Mouse (Mus musculus) T-cell, adult 2 months (primary cell): ENCODE measurements around the gene Ttll5.

Source experiments
- DNase-seq: peaks from one replicate; pipeline ENCODE4 v3.0.0; 2022; ENCODE audit warnings: low spot score

The Ttll5 gene

GRCm38 (mm10) chr12:86102686-86103085, 278.2 kb downstream of the Ttll5 start:
- no peak for DNase-seq

GRCm38 (mm10) chr12:86103391-86103790, 278.9 kb downstream of the Ttll5 start:
- no peak for DNase-seq

GRCm38 (mm10) chr12:86103852-86104251, 279.4 kb downstream of the Ttll5 start:
- no peak for DNase-seq

GRCm38 (mm10) chr12:86104297-86104696, 279.8 kb downstream of the Ttll5 start:
- DNase-seq = no peak

- DNase-seq = no peak
These were observed 281.1 kb downstream of the Ttll5 start for GRCm38 (mm10) chr12:86105546-86105945.

- DNase-seq = no peak
These were observed 281.6 kb downstream of the Ttll5 start for GRCm38 (mm10) chr12:86106086-86106485.

- no peak for DNase-seq
These were observed 283.2 kb downstream of the Ttll5 start for GRCm38 (mm10) chr12:86107645-86108044.

GRCm38 (mm10) chr12:86109531-86109930, 285.1 kb downstream of the Ttll5 start:
- no peak for DNase-seq

- no peak for DNase-seq
These were observed 286.2 kb downstream of the Ttll5 start for GRCm38 (mm10) chr12:86110637-86111036.
